Mouse (Mus musculus) lung, adult 10 weeks (tissue): ENCODE data around the gene Agbl3. TPM values are rescaled to one million over a fixed set of nuclear protein-coding genes. Genes with fewer than 3 reads are reported as not detected.

Experiments used
- polyA plus RNA-seq: library from polyadenylated mRNA; stranded (reverse); fragments of 350-450 nt; fragmentation: Illumina TruSeq; extraction: RNeasy Lipid Tissue Mini Kit (QIAGEN cat#74804); gene quantifications from one replicate; pipeline ENCODE4 v1.2.3, GENCODE M21; 2014; ENCODE audit warnings: low read depth, low replicate concordance; ENCODE audit not compliant: insufficient read depth

The Agbl3 gene
- polyA plus RNA-seq, result 5.7 TPM

GRCm38 (mm10) chr6:34780231-34780942 lies at the start of gene Agbl3:
TSS of gene Agbl3 (plus strand) at chr6:34780432.

GRCm38 (mm10) chr6:34862791-34863403 lies 82.7 kb downstream of the Agbl3 start, which contains the start of gene Tmem140:
TSS of gene Tmem140 (plus strand) at chr6:34863146.

GRCm38 (mm10) chr6:34877509-34878321 lies 97.5 kb downstream of the Agbl3 start, which contains the start of gene Cyren:
TSS of gene Cyren (minus strand) at chr6:34878060.

Other genes starting within 250 kb of the Agbl3 start
- gene Cald1, start 181.9 kb upstream of the Agbl3 start, polyA plus RNA-seq, result 64.8 TPM
- gene Tmem140, start 82.7 kb downstream of the Agbl3 start, polyA plus RNA-seq, result 52.1 TPM
- 5.9 TPM for gene Cyren, start 97.6 kb downstream of the Agbl3 start, polyA plus RNA-seq
- gene Wdr91, start 130.4 kb downstream of the Agbl3 start, polyA plus RNA-seq, result 12.4 TPM
- gene Stra8, start 139.7 kb downstream of the Agbl3 start, polyA plus RNA-seq, result 0.20 TPM
- gene Slc23a4, start 208.0 kb downstream of the Agbl3 start, polyA plus RNA-seq, result 0.40 TPM